Mouse (Mus musculus): ENCODE results near the gene Rngtt.
A peak's percentile ranks its signal among the peaks of the same experiment; 100 is the strongest.
"Not testable (repeated sequence)": the region's sequence is repeated elsewhere in the genome, so short reads cannot be mapped to it uniquely, and the experiment has no call there.

Gene Rngtt

DNA sequence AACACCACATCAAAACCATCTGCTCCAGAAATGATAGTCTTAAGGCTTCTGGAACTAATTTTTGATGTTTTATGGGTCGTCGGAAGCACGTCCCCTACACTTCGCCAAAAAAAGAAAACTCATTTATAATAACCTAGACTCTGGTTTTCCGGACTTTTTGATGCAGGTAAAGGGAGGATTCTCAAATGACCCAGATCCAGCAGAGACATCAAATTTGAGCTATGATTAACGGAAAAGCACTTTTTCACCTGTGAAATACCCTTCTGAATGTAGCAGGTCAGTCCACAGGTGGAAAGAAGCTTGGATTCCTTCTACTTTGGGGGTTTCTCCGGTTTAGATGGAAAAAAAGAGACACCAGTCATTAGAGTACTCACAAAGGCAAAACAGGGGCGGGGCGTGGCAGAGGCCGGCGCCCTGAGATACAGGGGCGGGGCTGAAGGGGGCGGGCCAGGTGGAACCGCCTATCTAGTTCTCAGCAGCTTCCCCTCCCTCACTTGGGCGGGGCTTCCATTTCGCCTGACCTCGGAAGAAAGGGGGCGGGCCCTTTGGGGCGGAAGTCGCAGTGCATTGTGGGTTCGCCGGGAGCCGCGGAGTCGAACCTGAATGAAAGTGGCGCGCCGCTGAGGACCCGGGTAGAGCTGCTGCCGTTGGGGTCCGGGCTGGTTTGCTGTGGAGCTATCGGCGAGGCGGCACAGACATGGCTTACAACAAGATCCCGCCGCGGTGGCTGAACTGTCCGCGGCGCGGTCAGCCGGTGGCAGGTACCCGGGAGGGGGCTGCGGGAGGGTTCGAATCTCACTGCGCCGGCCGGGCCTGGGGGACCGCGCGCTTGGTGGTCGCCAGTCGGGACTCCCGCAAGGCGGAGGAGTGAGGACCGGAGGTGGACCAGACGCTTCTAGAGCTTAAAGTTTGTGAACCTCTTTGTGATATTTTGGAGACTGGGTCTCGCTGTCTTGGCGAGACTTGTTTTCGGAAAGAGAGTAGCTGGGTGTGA, at the start of gene Rngtt:
TSS of gene Rngtt (plus strand) at position 548 of the 994 bp plus-strand sequence.
- DNase-seq (ENCODE audit: extremely low read depth, low read depth) = peak; percentile 81

DNA sequence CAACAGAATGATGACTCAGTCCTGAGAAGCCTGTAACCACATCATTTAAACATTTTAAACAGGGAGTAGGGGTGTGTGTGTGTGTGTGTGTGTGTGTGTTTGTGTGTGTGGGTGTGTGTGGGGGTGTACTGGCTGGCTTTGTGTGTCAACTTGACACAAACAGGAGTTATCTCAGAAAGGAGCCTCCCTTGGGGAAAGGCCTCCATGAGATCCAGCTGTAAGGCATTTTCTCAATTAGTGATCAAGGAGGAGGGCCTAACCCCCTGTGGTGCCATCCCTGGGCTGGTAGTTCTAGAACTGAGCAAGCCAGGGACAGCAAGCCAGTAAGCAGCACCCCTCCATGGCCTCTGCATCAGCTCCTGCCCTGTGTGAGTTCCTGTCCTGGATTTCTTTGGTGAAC, 49.8 kb upstream of the Rngtt start:
- DNase-seq (ENCODE audit: extremely low read depth, low read depth) = no peak

DNA sequence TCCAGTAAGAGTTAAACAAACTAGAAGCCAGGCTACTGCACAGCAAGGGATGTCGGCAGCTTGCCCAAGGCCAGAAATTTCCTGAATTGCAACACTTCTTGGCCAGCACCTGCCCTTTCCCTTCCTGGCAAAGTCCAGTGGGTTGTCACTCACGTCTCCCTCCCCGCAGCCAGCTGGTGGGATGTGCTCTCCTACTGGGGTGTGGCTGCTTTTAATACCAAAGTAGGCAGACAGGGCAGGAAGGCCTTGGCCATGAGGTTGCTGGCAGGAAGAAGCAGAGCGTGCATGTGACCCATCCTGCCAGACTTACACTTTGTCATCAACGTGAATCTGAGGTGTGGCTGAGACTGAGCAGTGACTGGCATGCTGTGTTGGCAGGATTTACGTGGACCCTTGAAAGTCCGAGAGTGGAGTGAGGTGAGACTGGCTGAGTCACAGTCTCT, 48.8 kb upstream of the Rngtt start:
- no peak for DNase-seq (ENCODE audit: extremely low read depth, low read depth)

GRCm38 (mm10) chr4:33262897-33263296, 47.2 kb upstream of the Rngtt start:
- DNase-seq (ENCODE audit: extremely low read depth, low read depth) = no peak

GRCm38 (mm10) chr4:33264979-33265726, 45.0 kb upstream of the Rngtt start:
- no peak for DNase-seq (ENCODE audit: extremely low read depth, low read depth)

- no peak for DNase-seq (ENCODE audit: extremely low read depth, low read depth)
Observed at GRCm38 (mm10) chr4:33270386-33271314, 39.5 kb upstream of the Rngtt start.

GRCm38 (mm10) chr4:33273437-33273836, 36.7 kb upstream of the Rngtt start:
- no peak for DNase-seq (ENCODE audit: extremely low read depth, low read depth)

GRCm38 (mm10) chr4:33281891-33282685, 28.0 kb upstream of the Rngtt start:
- DNase-seq (ENCODE audit: extremely low read depth, low read depth) = no peak

GRCm38 (mm10) chr4:33284083-33284880, 25.8 kb upstream of the Rngtt start:
- DNase-seq (ENCODE audit: extremely low read depth, low read depth) = no peak

DNA sequence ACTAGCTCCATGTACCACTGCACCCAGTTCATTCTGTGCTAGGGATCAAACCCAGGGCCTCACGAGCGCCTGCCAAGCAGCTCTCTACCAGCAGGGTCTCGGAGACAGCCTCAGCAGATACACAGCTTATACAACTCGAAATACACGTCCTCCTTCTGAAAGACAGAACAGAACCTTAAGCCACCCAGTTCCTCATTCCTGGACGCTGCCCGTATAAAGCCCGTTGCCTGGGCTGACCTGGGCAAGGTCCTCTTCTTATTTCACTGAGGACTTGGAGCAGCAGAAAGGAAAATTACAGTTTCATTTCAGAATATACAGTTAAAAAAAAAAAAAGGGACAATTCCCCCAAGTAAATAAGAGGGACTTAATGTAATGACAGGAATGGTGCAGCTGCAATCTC, 24.7 kb upstream of the Rngtt start:
- no peak for DNase-seq (ENCODE audit: extremely low read depth, low read depth)

DNA sequence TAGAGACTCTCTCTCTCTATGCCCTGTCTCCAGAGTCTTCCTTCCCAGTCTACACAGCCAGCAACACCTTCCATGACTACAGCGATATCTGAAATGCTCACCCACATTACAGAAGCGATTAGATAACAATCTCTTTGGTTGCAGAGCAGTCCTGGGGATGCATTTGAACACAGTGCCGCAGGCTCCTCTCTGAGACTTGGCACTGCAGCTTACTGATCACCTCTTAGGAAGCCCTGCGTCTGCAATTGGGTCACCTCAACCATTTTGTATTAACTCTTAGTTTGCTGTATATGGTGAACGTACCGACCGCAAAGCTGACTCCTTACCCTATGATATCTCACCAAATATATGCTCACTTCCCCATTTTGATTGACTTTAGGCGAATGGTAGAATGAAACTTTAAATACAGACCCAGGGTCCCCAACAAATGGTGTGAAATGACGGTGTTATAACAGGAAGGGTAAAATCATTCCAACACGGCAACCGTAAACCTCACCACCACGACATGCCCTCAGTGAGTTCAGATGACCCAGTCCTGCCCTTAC, 20.9 kb upstream of the Rngtt start:
- no peak for DNase-seq (ENCODE audit: extremely low read depth, low read depth)

DNA sequence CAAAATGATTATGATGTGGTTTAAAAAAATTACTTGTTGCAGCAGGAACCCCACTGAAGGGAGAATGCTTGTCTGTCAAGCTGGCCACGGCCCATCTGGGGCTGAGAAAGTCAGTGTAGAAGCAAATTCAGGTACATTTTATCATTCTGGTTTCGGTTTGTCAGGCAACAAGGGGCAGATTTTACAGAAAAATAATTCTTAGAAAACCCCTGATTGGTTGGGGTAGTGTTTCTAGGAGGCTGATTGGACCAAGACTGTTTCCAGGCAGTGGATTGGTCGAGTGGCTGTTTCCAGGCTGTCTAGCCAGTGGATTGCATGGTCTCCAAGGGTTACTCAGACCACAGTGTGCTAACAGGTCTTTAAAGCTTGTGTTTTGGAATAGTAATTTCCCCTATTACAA, 20.1 kb upstream of the Rngtt start, which contains the start of gene Pnrc1:
TSS of gene Pnrc1 (minus strand) at position 162 of the 400 bp plus-strand sequence.
- no peak for DNase-seq (ENCODE audit: extremely low read depth, low read depth)

DNA sequence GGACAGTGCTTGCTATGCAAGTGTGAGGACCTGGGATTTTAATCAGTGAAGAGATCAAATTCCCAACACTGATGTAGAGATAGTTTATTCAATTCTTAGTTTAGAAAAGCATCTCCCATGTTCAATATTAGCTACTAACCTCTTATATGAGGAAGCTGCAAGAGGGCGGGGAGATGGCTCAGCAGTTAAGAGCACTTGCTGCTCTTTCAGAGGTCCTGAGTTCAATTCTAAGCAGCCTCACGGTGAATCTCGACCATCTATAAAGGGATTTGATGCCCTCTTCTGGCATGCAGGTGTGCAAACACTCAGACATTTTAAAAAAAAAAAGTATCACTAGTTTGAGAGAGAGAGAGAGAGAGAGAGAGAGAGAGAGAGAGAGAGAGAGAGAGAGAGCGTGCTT, 19.2 kb upstream of the Rngtt start:
- DNase-seq (ENCODE audit: extremely low read depth, low read depth) = peak; percentile 25

GRCm38 (mm10) chr4:33292409-33293370, 17.4 kb upstream of the Rngtt start:
- DNase-seq (ENCODE audit: extremely low read depth, low read depth) = peak; percentile 47

- not testable (repeated sequence) for DNase-seq (ENCODE audit: extremely low read depth, low read depth)
Observed at GRCm38 (mm10) chr4:33300891-33301665, 9.0 kb upstream of the Rngtt start.

GRCm38 (mm10) chr4:33303057-33303456, 7.1 kb upstream of the Rngtt start:
- DNase-seq (ENCODE audit: extremely low read depth, low read depth) = no peak

- DNase-seq (ENCODE audit: extremely low read depth, low read depth) = no peak
Observed at GRCm38 (mm10) chr4:33307146-33307545, 3.0 kb upstream of the Rngtt start.

Measured in MEL-GATA-1-ER (cell line).